Mouse (Mus musculus) forebrain, embryonic 14.5 days (tissue): ENCODE measurements at regions not wholly inside any gene's neighbourhood (a gene's known extent, or its start where the extent isn't known, plus 50 kb on each side); places are given as distances from the start of the nearest gene placed in this dataset.
A peak's percentile ranks its signal among the peaks of the same experiment; 100 is the strongest.

Experiments
- ATAC-seq: fragments of 200-750 bp; cut with Nextera tagmentation; 2 replicates; pipeline ENCODE4 v1.8.0; 2017; ENCODE audit warnings: mild to moderate bottlenecking, moderate library complexity
- DNase-seq: peaks from one replicate; pipeline ENCODE4 v3.0.0-alpha.2; 2015; ENCODE audit warnings: low spot score
- H3K27ac ChIP-seq: fragments of 300-500 bp; sonication (generic); 2 replicates; pipeline ENCODE4 v1.5.1; 2014; ENCODE audit warnings: low read depth, mild to moderate bottlenecking, control low read depth, low read length, moderate library complexity
- H3K27me3 ChIP-seq: fragments of 300-500 bp; sonication (generic); replicated peaks from 2 replicates; pipeline ENCODE4 v1.6.1; 2014; ENCODE audit warnings: low read length, control low read depth, mixed read lengths; ENCODE audit not compliant: control insufficient read depth, insufficient read depth
- H3K36me3 ChIP-seq: fragments of 300-500 bp; sonication (generic); 2 replicates; pipeline ENCODE4 v1.6.1; 2014; ENCODE audit warnings: low read length, control low read depth; ENCODE audit not compliant: control insufficient read depth, insufficient read depth
- H3K4me1 ChIP-seq: fragments of 300-500 bp; sonication (generic); 2 replicates; pipeline ENCODE4 v1.6.1; 2014; ENCODE audit warnings: antibody characterized with exemption, low read length, control low read depth; ENCODE audit not compliant: control insufficient read depth, insufficient read depth
- H3K4me2 ChIP-seq: fragments of 300-500 bp; sonication (generic); 2 replicates; pipeline ENCODE4 v1.6.1; 2014; ENCODE audit warnings: mild to moderate bottlenecking, control low read depth, low read length
- H3K4me3 ChIP-seq: fragments of 300-500 bp; sonication (generic); 2 replicates; pipeline ENCODE4 v1.5.1; 2014; ENCODE audit warnings: low read depth, low read length, control low read depth
- H3K9ac ChIP-seq: fragments of 300-500 bp; sonication (generic); 2 replicates; pipeline ENCODE4 v1.6.1; 2014; ENCODE audit warnings: mild to moderate bottlenecking, low read length, control low read depth, moderate library complexity
- H3K9me3 ChIP-seq: fragments of 300-500 bp; sonication (generic); replicated peaks from 2 replicates; pipeline ENCODE4 v1.6.1; 2016; ENCODE audit warnings: low read length, control low read depth, mixed read lengths; ENCODE audit not compliant: control insufficient read depth
- WGBS: fragments of 180-500 bp; shearing (Covaris S2); extraction: QIAGEN DNeasy Blood & Tissue Kit; methylation state at CpG from one replicate; pipeline ENCODE4 v1.1.7; 2014; 5-methylcytosine and 5-hydroxymethylcytosine counted together

DNA sequence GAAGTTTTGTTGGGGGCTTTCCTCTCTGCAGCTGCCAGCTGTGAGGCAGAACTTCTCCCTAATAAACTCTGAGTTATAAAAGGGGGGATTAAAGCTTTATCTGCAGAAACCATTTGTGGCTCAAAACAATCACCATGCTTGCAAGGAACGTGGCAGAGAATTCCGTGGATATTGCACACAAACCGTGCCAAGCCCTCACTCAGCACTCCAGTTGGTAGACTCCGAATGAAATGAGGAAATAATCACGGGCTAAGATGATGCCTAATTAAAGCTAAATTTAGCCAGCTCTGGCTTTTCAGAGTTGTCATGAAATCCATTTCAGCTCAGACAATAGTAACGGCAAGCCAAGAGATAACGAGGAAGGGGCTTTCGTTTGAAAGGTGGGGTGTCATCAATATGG lies 58.1 kb upstream of the Prok2 start:
- ATAC-seq (peak; percentile 46; the same call in 1 of the 2 replicates), DNase-seq (peak; percentile 70)
- Histone ChIP-seq H3K4me1 (peaks cover 6% of the 10 kb centered on the region; the same call in 1 of the 2 replicates), H3K9ac (no peak overlapping the region), H3K27ac (no peak overlapping the region), H3K36me3 (no peaks in the 10 kb centered on the region), H3K27me3 (no peaks in the 10 kb centered on the region), H3K9me3 (no peaks in the 10 kb centered on the region), H3K4me2 (no peak overlapping the region), H3K4me3 (no peak overlapping the region)
- 10% methylated on average over 8 of the region's 8 CpGs for WGBS

DNA sequence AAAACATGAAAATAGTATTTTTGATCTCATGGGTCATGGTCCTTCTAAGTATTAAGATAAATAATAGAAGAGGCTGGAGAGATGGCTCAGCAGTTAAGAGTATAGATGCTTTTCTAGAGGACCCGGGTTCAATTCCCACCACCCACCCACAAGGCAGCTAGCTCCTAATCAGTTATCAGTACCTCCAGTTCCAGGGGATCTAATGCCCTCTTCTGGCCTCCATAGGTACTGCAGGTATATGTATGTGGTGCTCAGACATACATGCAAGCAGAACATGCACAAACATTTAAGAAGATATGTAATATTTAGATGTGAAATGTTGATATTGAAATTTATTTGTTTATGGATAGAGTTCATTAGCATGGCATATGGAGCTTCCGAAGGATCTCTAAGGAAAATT lies 56.8 kb upstream of the Prok2 start:
- WGBS = 80% methylated on average over 2 of the region's 2 CpGs
- peaks cover 6% of the 10 kb centered on the region; the same call in 1 of the 2 replicates for H3K4me1 ChIP-seq
- ATAC-seq = no peak
- no peak overlapping the region for H3K9ac ChIP-seq
- H3K27me3 ChIP-seq = no peaks in the 10 kb centered on the region
- H3K9me3 ChIP-seq = no peaks in the 10 kb centered on the region
- H3K27ac ChIP-seq = no peak overlapping the region
- no peak overlapping the region for H3K4me2 ChIP-seq
- DNase-seq = no peak
- no peak overlapping the region for H3K4me3 ChIP-seq
- H3K36me3 ChIP-seq = no peaks in the 10 kb centered on the region
